Mouse (Mus musculus) C2C12 (cell line): ENCODE results near the gene Akap4.

Source experiments
- CEBPB ChIP-seq: IDR thresholded peaks from one replicate; pipeline ENCODE4 v1.6.1; 2011; ENCODE audit warnings: low read depth, mild to moderate bottlenecking, control low read depth, moderate library complexity
- CTCF ChIP-seq: IDR thresholded peaks from one replicate; pipeline ENCODE4 v1.5.1; 2011; ENCODE audit not compliant: control insufficient read depth, insufficient read depth, insufficient read length
- FOSL1 ChIP-seq: IDR thresholded peaks from one replicate; pipeline ENCODE4 v1.8.0; 2011; ENCODE audit warnings: mild to moderate bottlenecking, low read length; ENCODE audit not compliant: poor library complexity, insufficient read depth, severe bottlenecking
- MAX ChIP-seq: IDR thresholded peaks from one replicate; pipeline ENCODE4 v1.6.1; 2011; ENCODE audit warnings: mild to moderate bottlenecking, control low read depth
- MYOD1 ChIP-seq: IDR thresholded peaks from one replicate; pipeline ENCODE4 v1.6.1; 2011; ENCODE audit warnings: low read depth; ENCODE audit not compliant: control insufficient read depth, insufficient read length
- MYOG ChIP-seq: IDR thresholded peaks from one replicate; pipeline ENCODE4 v1.6.1; 2011; ENCODE audit not compliant: control insufficient read depth, insufficient read length; ENCODE audit errors: extremely low read depth
- USF1 ChIP-seq: IDR thresholded peaks from one replicate; pipeline ENCODE4 v1.6.1; 2011; ENCODE audit warnings: low read depth, mild to moderate bottlenecking, control low read depth, moderate library complexity

GRCm38 (mm10) chrX:7067219-7067618 lies at the start of gene Akap4:
- TF ChIP-seq CTCF (no peak), CEBPB (no peak), MYOD1 (no peak), MAX (no peak), FOSL1 (no peak), USF1 (no peak), MYOG (no peak)
